Mouse (Mus musculus) midbrain, embryonic 16.5 days (tissue): Measurements from ENCODE around the gene Olfr523. TPM values are rescaled to one million over a fixed set of nuclear protein-coding genes. Genes with fewer than 3 reads are reported as not detected.
A peak's percentile ranks its signal among the peaks of the same experiment; 100 is the strongest.

Experiments
- ATAC-seq: fragments of 200-750 bp; cut with Nextera tagmentation; 2 replicates; pipeline ENCODE4 v1.8.0; 2017; ENCODE audit warnings: moderate TSS enrichment
- H3K27ac ChIP-seq: fragments of 300-500 bp; sonication (generic); 2 replicates; pipeline ENCODE4 v1.5.1; 2014; ENCODE audit warnings: mild to moderate bottlenecking, low read length, mixed read lengths
- H3K27me3 ChIP-seq: fragments of 300-500 bp; sonication (generic); 2 replicates; pipeline ENCODE4 v1.6.1; 2014; ENCODE audit warnings: low read depth, low read length, mixed read lengths; ENCODE audit not compliant: control insufficient read depth, insufficient read depth
- H3K36me3 ChIP-seq: fragments of 300-500 bp; sonication (generic); 2 replicates; pipeline ENCODE4 v1.6.1; 2014; ENCODE audit warnings: mild to moderate bottlenecking, low read length, moderate library complexity, mixed read lengths; ENCODE audit not compliant: control insufficient read depth, insufficient read depth
- H3K4me1 ChIP-seq: fragments of 300-500 bp; sonication (generic); 2 replicates; pipeline ENCODE4 v1.6.1; 2014; ENCODE audit warnings: mild to moderate bottlenecking, low read length, mixed read lengths; ENCODE audit not compliant: control insufficient read depth, insufficient read depth
- H3K4me2 ChIP-seq: fragments of 300-500 bp; sonication (generic); 2 replicates; pipeline ENCODE4 v1.6.1; 2014; ENCODE audit warnings: mild to moderate bottlenecking, low read length, mixed read lengths
- H3K4me3 ChIP-seq: fragments of 300-500 bp; sonication (generic); 2 replicates; pipeline ENCODE4 v1.5.1; 2014; ENCODE audit warnings: low read depth, mild to moderate bottlenecking, low read length, moderate library complexity, mixed read lengths
- H3K9ac ChIP-seq: fragments of 300-500 bp; sonication (generic); 2 replicates; pipeline ENCODE4 v1.6.1; 2014; ENCODE audit warnings: low read depth, low read length, mixed read lengths
- H3K9me3 ChIP-seq: fragments of 300-500 bp; sonication (generic); replicated peaks from 2 replicates; pipeline ENCODE4 v1.6.1; 2014; ENCODE audit warnings: mild to moderate bottlenecking, low read length, mixed read lengths; ENCODE audit not compliant: control insufficient read depth, poor library complexity, severe bottlenecking
- WGBS: fragments of 180-500 bp; shearing (Covaris S2); extraction: QIAGEN DNeasy Blood & Tissue Kit; methylation state at CpG from one replicate; pipeline ENCODE4 v1.1.7; 2014; 5-methylcytosine and 5-hydroxymethylcytosine counted together
- polyA plus RNA-seq: library from polyadenylated mRNA; unstranded; fragments of >200 nt; fragmentation: Nextera tagmentation; extraction: Ambion mirVana; gene quantifications from 2 replicates; pipeline ENCODE4 v1.2.1, GENCODE M21; 2015

Gene Olfr523
- polyA plus RNA-seq, 1 experiment from 2014 or later, result not detected

DNA sequence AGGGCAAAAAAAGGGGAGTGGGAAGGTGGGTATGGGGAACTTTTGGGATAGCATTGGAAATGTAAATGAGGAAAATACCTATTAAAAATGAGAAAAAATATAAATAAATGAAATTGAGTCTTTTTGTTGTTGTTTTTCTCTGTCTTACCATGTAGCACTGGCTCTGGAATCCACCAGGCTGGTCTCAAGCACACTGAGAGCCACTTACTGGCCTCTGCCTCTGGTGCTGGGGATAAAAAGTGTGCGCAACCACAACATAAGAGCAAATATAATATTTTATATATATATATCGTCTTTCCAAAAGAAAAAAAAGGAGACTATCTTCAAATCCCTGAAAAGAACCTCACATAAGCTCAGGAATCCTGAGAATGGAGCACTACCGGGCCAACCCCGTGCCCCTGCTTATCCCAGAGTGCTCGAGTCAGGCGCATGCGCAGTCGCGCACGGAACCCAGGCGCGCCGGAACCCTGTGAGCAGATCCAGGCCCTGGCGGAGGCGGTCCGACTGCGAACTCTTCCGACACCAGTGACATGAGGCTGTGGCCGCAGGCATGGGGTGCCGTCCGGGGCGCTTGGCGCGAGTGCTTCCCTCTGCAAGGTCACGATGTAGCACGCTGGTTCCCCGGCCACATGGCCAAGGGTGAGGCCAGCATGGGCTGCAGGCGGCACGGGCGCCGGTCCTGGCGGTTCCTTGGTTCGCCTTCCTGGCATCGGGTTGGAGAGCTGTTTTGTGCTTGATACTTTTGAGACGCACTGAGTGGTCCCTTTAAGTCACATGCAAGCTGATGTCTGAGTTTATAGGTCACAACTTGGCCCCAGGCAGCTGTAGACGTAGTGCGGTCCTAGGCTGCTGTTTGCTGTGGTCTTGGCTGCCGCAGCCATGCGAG, 35.6 kb upstream of the Olfr523 start, which contains the start of gene Mtg1:
Mtg1 (plus strand) TSS at position 430 of the 886 bp plus-strand sequence.
- peak; percentile 98 for ATAC-seq
- peak within 1 kb of the TSS; percentile 89 for H3K27ac ChIP-seq
- no peaks in the 10 kb centered on the region for H3K36me3 ChIP-seq
- H3K4me3 ChIP-seq, result peak within 1 kb of the TSS; percentile 88
- peak within 1 kb of the TSS; percentile 79 for H3K4me2 ChIP-seq
- H3K27me3 ChIP-seq, result no peaks in the 10 kb centered on the region
- no peaks in the 10 kb centered on the region for H3K9me3 ChIP-seq
- H3K4me1 ChIP-seq, result peaks cover 9% of the 10 kb centered on the region
- WGBS, result 1% methylated on average over 39 of the region's 39 CpGs
- peak within 1 kb of the TSS; percentile 91 for H3K9ac ChIP-seq

DNA sequence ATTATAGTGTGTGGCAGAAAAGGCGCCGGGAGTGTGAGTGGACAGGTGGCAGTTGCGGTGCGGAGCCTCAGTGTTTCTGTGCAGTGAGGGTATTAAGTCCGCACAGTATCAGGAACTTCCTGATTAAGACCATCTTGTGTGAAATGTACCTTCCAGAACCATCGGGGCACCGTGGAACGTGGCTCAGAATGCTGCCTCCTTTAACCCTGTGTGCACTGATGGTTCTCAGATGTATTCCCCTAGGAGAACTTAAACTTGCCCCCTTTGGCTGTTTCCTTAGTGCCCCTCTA, 35.1 kb upstream of the Olfr523 start:
- ATAC-seq, result no peak
- no peaks in the 10 kb centered on the region for H3K27me3 ChIP-seq
- H3K4me1 ChIP-seq, result peaks cover 9% of the 10 kb centered on the region
- H3K27ac ChIP-seq, result peak overlapping the region; percentile 89
- 1% methylated on average over 8 of the region's 8 CpGs for WGBS
- peak overlapping the region; percentile 88 for H3K4me3 ChIP-seq
- no peaks in the 10 kb centered on the region for H3K9me3 ChIP-seq
- no peaks in the 10 kb centered on the region for H3K36me3 ChIP-seq
- peak overlapping the region; percentile 91 for H3K9ac ChIP-seq
- peak overlapping the region; percentile 79 for H3K4me2 ChIP-seq

DNA sequence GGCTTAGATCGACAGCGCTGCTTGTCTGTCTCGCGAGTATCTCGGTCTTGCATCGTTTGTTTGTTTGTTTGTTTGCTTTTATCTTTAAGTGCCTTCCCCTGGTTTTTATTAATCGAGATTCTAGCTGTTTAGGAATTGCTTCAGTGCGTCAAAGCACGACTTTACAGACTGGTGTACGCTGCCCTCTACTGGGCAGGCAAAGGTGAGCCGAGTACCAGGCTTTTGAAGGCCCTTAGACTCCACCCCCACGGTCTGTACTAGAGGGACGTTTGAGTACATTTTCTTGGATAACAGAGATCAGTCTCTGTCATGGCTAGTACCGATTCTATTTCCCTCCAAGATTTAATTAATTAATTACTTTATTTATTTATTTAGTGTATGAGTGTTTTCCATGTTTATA, 31.7 kb upstream of the Olfr523 start:
- H3K4me1 ChIP-seq, result peaks cover 9% of the 10 kb centered on the region
- no peaks in the 10 kb centered on the region for H3K27me3 ChIP-seq
- no peak for ATAC-seq
- 8% methylated on average over 14 of the region's 14 CpGs for WGBS
- no peaks in the 10 kb centered on the region for H3K9me3 ChIP-seq
- H3K9ac ChIP-seq, result no peak overlapping the region
- H3K4me2 ChIP-seq, result no peak overlapping the region
- no peak overlapping the region for H3K4me3 ChIP-seq
- no peak overlapping the region for H3K27ac ChIP-seq
- H3K36me3 ChIP-seq, result no peaks in the 10 kb centered on the region

DNA sequence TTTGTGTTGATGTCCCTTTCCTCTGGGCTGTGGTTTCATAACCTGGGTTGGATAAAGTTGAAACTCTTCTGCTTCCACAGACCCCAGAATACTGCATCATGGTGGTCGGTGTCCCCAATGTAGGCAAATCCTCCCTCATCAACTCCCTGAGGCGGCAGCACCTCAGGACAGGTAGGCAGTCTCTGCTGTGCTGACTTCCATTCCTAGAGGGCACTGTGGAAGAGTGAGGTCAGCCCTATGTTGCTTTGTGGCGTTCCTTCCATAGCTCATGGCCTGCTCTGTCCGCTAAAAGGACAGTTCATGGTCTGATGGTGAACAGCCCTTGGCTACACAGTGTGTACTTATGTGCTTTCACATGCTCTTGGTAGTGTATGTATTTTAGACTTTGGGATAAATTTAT, 28.5 kb upstream of the Olfr523 start:
- Histone ChIP-seq H3K9me3 (no peaks in the 10 kb centered on the region), H3K27ac (no peak overlapping the region), H3K27me3 (no peaks in the 10 kb centered on the region), H3K4me2 (no peak overlapping the region), H3K9ac (no peak overlapping the region), H3K4me3 (no peak overlapping the region), H3K4me1 (no peaks in the 10 kb centered on the region), H3K36me3 (no peaks in the 10 kb centered on the region)
- WGBS, result 86% methylated on average over 4 of the region's 4 CpGs
- no peak for ATAC-seq

DNA sequence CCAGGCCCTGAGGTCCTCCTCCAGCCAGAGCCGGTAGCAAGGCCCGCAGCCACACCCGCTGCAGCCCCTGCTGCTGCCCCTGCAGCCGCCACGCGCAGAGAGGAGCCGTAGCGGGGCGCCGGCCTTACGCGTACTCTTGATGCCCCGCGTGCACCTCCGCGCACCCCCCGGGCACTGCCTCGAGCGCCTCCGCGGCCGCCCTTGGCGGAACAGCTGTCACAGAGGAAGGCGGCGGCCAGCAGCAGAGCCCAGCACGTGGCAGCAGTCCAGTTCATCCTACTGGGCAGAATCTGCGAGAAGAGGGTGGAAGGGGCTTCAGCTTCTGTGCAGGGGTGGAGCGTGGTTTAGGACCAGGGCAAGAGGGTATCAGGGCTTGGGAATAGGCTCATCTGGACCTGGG, 19.6 kb upstream of the Olfr523 start:
- H3K9ac ChIP-seq, result peak overlapping the region; percentile 78
- H3K9me3 ChIP-seq, result no peaks in the 10 kb centered on the region
- 3% methylated on average over 28 of the region's 28 CpGs for WGBS
- no peaks in the 10 kb centered on the region; the same call in 1 of the 2 replicates for H3K36me3 ChIP-seq
- H3K4me1 ChIP-seq, result peaks cover 20% of the 10 kb centered on the region
- peak overlapping the region; percentile 51 for H3K4me3 ChIP-seq
- ATAC-seq, result peak; percentile 27
- peak overlapping the region; percentile 95 for H3K4me2 ChIP-seq
- peak overlapping the region; percentile 87 for H3K27ac ChIP-seq
- no peaks in the 10 kb centered on the region for H3K27me3 ChIP-seq

DNA sequence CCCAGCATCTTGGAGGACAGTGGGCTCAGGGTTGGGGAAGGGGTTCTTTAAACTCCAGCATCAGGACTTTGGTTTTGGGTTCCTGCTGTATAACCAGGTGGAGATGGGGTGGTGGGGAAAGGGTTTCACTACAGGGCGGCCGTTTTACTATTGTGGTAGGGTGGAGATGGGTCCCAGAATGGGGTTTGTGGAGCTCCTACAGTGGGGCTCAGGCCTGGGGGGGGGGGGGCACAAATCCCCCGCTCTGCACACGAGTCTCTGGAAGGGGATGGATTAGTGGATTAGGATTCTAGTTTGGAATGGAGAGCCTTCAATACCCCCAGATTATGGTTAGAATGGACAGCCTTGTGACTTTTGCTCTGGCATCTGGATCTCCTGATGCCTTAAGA, 19.2 kb upstream of the Olfr523 start:
- Histone ChIP-seq H3K4me3 (peak overlapping the region; percentile 51), H3K36me3 (no peaks in the 10 kb centered on the region; the same call in 1 of the 2 replicates), H3K4me2 (peak overlapping the region; percentile 95), H3K27me3 (no peaks in the 10 kb centered on the region), H3K9me3 (no peaks in the 10 kb centered on the region), H3K9ac (peak overlapping the region; percentile 78), H3K27ac (peak overlapping the region; percentile 87), H3K4me1 (peaks cover 20% of the 10 kb centered on the region)
- ATAC-seq, result peak; percentile 26
- WGBS, result 15% methylated on average over 4 of the region's 4 CpGs

DNA sequence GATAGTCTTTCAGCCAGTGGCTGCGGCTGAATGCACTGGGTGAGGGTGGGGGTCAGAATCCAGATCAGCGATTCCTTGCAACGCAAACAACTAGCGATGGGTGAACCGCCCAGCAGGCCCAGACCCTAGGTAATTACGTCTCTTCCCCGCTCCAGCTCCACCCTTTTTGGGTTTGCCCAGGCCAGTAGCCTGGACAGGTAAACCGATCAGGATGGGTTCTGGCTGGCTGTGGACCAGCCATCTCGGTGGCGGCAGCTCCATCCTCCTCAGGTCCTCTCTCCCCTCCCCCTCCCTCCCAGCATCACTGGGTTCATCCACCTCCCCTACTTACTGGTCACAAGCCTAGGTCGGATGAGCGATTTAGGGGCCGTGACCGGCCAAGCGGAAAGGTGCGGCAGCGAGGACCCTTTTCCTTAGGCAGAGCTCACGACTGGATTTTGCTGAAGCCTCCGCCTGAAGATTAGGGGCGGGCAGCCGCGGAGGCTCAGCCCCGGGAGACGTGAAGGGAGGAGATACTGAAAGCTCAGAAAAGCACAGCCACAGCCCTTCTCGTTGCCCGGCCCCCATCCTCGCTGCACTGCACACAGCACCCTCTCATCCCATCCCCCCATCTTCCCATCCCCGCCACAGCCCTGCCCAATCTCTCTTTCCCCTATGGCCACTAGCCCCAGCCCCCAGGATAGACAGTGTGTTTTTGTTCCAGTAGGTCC, 18.6 kb upstream of the Olfr523 start, which contains the start of gene Sprn:
Sprn (minus strand) TSS at position 660 of the 710 bp plus-strand sequence.
- WGBS, result 1% methylated on average over 27 of the region's 28 CpGs
- H3K4me3 ChIP-seq, result peak within 1 kb of the TSS; percentile 51
- peaks cover 20% of the 10 kb centered on the region for H3K4me1 ChIP-seq
- H3K27ac ChIP-seq, result peak within 1 kb of the TSS; percentile 87
- ATAC-seq, result peak; percentile 90
- no peaks in the 10 kb centered on the region for H3K27me3 ChIP-seq
- peak within 1 kb of the TSS; percentile 95 for H3K4me2 ChIP-seq
- H3K36me3 ChIP-seq, result no peaks in the 10 kb centered on the region; the same call in 1 of the 2 replicates
- peak within 1 kb of the TSS; percentile 78 for H3K9ac ChIP-seq
- H3K9me3 ChIP-seq, result no peaks in the 10 kb centered on the region

DNA sequence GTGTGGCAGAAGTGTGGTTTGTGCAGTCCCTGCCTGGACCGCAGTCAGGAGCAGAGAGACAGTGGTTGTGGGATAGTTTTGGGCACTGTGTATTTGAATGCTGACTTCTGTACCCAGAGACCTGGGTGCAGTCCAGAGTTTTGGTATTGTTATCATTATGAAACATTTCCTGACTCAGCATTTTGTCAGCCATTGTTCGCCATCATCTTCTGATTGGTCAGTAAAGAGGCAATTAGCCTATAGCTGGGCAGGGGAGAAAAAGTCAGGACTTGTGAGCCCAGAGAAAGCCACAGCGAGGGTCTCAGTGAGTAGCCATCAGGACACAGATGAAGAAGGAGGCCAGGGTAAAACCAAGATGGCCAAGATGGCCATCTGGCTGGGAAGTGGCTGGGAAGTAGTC, 12.7 kb upstream of the Olfr523 start:
- Histone ChIP-seq H3K9me3 (no peaks in the 10 kb centered on the region), H3K27me3 (no peaks in the 10 kb centered on the region), H3K27ac (no peak overlapping the region), H3K4me1 (peaks cover 1% of the 10 kb centered on the region; the same call in 1 of the 2 replicates), H3K4me3 (no peak overlapping the region), H3K36me3 (no peaks in the 10 kb centered on the region), H3K9ac (no peak overlapping the region), H3K4me2 (no peak overlapping the region)
- no peak for ATAC-seq
- 81% methylated on average over 3 of the region's 3 CpGs for WGBS

DNA sequence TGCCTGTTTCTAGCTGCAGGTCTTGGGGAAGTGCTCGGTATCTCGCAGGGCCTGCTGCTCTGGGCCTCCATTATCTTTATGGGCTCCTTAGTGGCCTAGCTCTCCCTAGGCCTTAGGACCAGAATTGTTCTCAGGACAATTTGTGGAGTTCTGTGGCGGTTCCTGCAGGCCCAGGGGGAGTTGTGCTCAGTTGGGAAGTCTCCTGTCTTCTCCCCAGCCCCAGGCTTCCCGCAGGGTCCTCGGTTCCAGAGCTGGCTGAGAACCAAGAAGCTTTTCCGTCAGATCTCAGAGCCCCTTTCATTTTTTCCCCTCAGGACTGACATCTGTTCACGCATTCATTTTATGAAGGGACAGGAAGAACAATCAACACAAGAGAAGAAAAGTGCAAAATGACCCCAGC, 8.4 kb upstream of the Olfr523 start, which contains the start of gene Olfr522:
Olfr522 (minus strand) TSS at position 101 of the 400 bp plus-strand sequence.
- no peak for ATAC-seq
- no peaks in the 10 kb centered on the region for H3K27me3 ChIP-seq
- H3K4me2 ChIP-seq, result no peak within 1 kb of the TSS
- no peaks in the 10 kb centered on the region for H3K9me3 ChIP-seq
- H3K27ac ChIP-seq, result no peak within 1 kb of the TSS
- no peak within 1 kb of the TSS for H3K4me3 ChIP-seq
- no peaks in the 10 kb centered on the region for H3K4me1 ChIP-seq
- no peaks in the 10 kb centered on the region for H3K36me3 ChIP-seq
- no peak within 1 kb of the TSS for H3K9ac ChIP-seq
- 75% methylated on average over 7 of the region's 7 CpGs for WGBS
